Mouse (Mus musculus): Measurements from ENCODE around the gene Dydc1.
"Not testable (repeated sequence)": the region's sequence is repeated elsewhere in the genome, so short reads cannot be mapped to it uniquely, and the experiment has no call there.

The Dydc1 gene

GRCm38 (mm10) chr14:41072229-41072943 is at the start of gene Dydc1:
Gene Dydc1, plus strand, starts transcription at chr14:41072911.
- in situ Hi-C loops (cut with MboI) = no loop called here

DNA sequence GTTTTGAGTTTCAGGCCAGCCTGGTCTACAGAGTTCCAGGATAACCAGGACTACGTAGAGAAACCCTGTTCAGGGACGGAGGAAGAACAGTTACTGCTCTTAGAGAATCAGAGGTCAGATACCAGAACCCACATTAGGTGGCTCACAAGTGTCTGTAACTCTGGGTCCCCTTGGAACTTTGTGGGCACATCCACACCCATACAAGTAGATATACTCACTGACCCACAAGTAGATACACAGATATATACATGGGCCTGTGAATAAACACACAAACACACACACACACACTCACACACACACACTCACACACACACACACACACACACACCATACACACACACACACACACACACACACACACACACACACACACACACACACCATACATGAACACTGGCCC is 47.6 kb upstream of the Dydc1 start:
- in situ Hi-C loops (cut with MboI) = loop anchor here (10.0 kb wide), 1 partner anchor 110 kb away; no protein-coding TSS in a partner anchor

DNA sequence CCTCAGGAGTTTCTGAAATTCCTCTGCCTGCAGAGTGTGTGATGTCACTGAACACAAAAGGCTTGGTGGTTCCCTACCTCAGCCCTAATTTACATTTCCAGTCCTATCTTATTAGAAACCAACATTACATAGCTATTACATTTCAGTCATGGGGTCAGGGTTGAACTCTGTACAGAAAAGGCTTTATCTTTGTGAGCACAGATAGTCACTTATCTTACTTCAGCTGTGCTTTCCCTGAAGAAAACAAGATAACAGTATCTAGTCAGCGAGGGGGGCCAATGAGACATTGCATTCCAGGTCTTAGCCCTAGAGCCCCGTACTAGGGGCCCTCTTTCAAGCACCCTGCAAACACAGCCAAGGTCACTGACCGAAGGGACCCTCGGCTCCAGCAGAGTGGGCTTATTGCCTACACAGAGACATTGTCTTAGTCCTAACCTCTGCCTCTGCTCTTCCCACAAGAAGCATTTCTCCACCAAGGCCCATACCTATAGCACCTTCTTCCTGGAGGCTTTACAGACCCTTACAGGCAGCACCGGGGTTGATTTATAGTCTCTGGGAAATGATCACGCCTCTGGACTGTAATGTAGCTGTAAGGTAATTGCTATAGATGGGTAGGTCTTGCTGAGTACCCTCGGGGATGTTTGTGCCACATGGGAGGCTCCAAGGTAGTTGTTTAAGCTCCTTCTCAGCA is 47.0 kb upstream of the Dydc1 start:
- in situ Hi-C loops (cut with MboI) = loop anchor here (10.0 kb wide), 1 partner anchor 111 kb away; no protein-coding TSS in a partner anchor

DNA sequence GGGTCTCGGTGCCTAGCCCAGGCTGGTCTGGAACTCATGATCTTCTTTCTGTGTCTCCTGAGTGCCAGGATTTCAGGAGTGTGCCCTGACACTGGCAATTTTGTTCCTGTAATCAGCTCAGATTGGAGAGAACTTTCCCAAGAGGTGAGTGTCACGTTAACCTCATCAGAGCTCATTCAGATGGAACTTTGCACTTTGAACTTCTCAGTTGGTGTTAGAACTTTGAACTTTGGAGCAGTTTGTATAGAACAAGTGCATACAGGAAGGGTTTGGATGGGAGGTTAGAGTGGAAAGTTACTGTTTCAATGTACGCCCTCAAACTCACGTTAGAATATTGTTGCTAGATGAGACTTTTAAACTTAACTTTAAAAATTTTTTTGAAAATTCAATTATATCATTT is 43.4 kb upstream of the Dydc1 start:
- in situ Hi-C loops (cut with MboI) = loop anchor here (10.0 kb wide), 1 partner anchor 115 kb away; no protein-coding TSS in a partner anchor

- in situ Hi-C loops (cut with MboI) = loop anchor here (5.0 kb wide), 1 partner anchor 54 kb away; no protein-coding TSS in a partner anchor
Measured at GRCm38 (mm10) chr14:41030989-41031513, 41.7 kb upstream of the Dydc1 start.

GRCm38 (mm10) chr14:41033135-41034110 is 39.3 kb upstream of the Dydc1 start:
- in situ Hi-C loops (cut with MboI) = loop anchor here (5.0 kb wide), 1 partner anchor 56 kb away; no protein-coding TSS in a partner anchor

DNA sequence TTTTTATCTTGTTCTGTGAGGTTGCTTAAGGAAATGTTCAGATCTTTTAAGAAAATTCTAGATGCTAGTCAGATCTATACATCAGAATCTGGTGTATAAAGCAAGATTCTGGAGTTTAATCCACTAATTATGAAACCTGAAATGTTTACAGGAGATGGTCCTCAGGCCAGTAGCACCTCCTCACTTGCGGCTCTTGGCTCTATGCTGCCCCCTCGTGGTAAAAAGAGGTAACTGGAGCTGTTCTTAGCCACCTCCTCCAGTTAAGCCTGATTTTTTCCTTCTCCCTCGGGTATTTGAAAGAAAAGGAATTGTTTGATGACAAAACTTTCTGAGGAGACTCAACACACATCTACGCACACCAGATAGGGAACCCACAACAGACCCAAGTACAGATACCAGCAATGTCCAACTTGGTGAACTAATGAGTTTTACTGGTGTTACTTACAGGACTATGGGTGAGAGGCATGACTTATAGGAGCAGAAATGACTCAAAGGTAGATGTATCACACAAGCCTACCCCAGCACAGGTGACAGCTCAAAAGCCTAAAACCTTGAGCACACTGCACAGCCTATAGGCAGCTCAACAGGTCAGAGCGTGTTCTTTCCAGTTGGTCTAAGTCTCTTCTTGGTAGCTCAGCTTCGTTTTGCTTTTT is 37.4 kb upstream of the Dydc1 start:
- in situ Hi-C loops (cut with MboI) = no loop called here

DNA sequence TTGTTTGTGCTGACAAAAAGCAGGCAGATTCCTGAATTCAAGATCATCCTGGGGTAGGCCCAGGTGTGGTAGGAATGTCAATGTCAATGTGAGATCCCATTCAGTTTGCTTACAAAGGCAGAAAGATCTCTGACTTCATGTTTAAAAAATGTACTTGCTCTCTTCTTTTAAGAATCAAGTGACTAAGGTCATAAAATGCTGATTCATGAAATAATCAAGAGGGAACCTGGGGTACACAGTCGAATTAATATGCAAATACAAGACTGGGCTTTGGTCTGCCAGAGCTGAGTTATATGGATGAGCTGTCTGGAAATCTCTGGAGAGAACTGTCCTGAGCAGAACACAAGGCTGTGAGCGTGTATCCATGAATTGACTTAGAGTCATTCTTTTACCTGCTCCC is 25.3 kb upstream of the Dydc1 start:
- in situ Hi-C loops (cut with MboI) = no loop called here

GRCm38 (mm10) chr14:41050471-41050870 is 22.2 kb upstream of the Dydc1 start:
- in situ Hi-C loops (cut with MboI) = no loop called here

DNA sequence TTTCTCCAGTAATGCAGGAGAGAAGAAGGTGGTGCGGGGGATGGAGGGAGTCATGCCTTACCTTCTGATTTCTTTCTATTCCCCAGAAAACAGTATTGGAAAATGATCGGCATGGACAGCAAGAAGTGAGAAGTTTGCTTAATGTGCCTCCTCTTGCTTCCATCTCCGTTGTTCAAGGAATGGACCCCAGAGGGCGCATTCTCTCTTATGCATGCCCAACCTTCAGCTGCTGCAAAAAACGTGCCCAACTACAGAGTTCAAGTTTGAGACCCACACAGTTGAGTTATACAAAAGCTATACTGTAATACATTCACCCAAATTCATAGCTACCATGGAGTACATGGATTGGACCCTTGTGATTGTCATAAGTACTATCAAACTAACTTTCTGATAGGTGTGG is 20.2 kb upstream of the Dydc1 start:
- in situ Hi-C loops (cut with MboI) = no loop called here

GRCm38 (mm10) chr14:41053190-41053589 is 19.5 kb upstream of the Dydc1 start:
- in situ Hi-C loops (cut with MboI) = not testable (repeated sequence)

GRCm38 (mm10) chr14:41065168-41065567 is 7.5 kb upstream of the Dydc1 start:
- in situ Hi-C loops (cut with MboI) = no loop called here

DNA sequence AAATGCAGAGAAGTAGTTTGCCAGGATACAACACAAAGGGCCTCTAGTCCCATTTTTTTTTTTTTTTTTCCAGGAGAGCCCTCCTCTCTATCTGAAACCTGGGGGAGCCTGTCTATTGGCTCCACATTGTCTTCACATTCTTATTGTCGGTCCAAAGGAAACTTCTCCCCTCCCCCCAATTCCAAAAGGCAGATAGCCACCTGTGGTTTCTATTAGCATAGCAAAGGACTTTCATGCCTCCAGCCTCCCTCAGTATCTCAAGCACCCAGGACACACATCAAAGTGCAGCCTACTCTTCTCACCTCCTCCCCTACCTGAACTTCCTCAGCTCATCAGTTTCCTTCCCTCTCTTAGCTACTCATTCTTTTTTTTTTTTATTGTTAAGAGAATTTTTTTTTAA is 6.3 kb upstream of the Dydc1 start:
- in situ Hi-C loops (cut with MboI) = no loop called here

- in situ Hi-C loops (cut with MboI) = no loop called here
Measured at GRCm38 (mm10) chr14:41069108-41069507, 3.6 kb upstream of the Dydc1 start, which contains the start of gene Dydc2. Gene Dydc2, minus strand, starts transcription at chr14:41069208.

- in situ Hi-C loops (cut with MboI) = no loop called here
Measured at GRCm38 (mm10) chr14:41070343-41070742, 2.4 kb upstream of the Dydc1 start.

GRCm38 (mm10) chr14:41072944-41073275 is 199 bp downstream of the Dydc1 start:
- in situ Hi-C loops (cut with MboI) = no loop called here

DNA sequence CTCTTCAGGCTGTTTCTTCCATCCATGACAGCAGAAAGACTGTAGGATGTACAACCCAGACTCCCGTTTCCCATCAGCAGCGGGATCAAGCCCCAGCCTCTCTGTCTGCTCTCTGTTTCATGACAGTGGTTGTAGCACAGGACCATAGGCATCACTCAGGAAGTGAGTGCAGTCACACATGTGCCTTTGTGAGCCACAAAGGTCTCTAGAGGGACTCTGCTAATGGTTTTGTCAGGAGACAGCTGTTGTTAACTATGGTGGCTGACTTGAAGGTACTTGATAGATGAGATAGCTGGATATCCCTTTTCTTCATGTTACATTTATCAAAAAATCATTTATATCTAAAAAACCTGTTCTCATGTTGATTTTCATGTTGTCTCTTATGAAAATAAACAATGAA is 9.7 kb downstream of the Dydc1 start:
- in situ Hi-C loops (cut with MboI) = no loop called here

DNA sequence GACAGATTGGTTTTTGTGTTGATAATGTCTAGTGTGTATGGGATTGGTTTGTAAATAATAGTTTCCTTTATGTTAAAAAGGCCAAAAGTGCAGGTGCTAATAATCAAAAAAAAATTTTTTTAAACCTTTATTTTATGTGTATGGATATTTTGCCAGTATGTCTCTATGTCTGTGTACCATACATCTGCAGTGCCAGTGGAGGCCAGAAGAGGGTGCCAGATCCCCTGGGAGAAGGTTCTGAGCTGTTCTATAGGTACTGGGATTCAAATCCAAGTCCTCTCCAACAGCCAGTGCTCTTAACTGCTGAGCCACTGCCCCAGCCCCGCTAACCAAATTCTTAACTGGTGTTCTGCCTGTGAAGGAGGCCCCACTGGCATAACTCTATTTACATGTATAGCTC is 14.8 kb downstream of the Dydc1 start:
- in situ Hi-C loops (cut with MboI) = no loop called here

GRCm38 (mm10) chr14:41090777-41091176 is 18.1 kb downstream of the Dydc1 start:
- in situ Hi-C loops (cut with MboI) = no loop called here

DNA sequence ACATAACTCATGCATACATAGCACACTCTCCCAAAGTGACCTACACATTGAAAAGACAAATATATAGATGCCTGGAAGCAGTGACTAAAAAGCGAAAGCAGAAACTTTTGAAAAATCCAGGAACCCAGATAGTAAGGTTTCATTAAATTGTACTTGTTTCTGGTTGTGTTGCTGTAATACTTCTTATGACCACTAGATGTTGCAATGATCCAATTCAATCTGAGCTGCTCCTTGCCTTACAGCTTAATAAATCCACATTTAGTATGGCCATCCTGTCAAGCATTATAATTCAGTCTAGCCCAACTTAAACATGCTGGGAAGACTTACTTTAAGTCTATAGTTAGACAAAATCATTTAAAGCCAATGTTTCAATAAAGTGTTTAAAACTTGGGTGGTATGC is 21.4 kb downstream of the Dydc1 start:
- in situ Hi-C loops (cut with MboI) = no loop called here

- in situ Hi-C loops (cut with MboI) = no loop called here
Measured at GRCm38 (mm10) chr14:41096296-41096860, 23.7 kb downstream of the Dydc1 start.
